Mouse (Mus musculus) embryo, embryonic 10.5 days (tissue): ENCODE results near the gene Morc1.

Source experiments
- DNase-seq: peaks from one replicate; pipeline ENCODE4 v3.0.0-alpha.2; 2015; ENCODE audit warnings: low spot score

Gene Morc1

DNA sequence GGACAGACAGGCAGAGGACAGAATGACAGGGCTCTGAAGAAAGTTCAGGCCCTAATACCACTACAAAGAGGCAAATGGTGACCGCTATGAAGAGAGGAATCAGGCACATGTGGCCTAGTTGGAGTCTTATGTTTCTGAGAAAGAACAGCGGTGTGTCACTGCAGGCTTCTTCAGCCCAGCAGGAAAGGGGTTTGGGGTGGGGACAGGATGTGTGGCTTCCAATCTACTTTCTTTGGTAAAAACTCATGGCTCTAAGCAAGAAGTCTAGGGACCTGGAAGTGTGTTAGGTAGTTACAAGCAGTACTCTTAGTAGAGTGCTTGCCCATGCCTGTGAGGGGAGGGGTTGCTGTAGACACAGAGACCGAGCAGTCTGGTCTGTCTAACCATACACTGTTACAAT, 196.3 kb downstream of the Morc1 start:
- no peak for DNase-seq

DNA sequence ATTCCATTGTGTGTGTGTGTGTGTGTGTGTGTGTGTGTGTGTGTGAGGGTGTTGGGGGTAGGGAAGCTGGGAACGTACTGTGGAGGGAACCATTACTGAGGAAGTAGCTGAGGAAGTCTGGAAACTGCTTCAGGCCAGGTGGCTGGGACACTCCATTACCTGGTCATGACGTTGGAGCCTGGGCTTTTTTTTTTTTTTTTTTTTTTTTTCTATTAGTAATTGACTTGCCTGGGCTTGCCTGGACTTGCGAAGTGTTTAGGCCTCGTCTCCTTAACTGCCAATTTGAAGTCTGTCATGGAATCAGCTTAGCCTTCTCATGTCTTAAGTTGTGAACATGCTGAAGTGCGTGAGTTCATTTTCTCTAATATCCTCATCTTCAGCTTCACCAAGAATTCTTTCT, 198.7 kb downstream of the Morc1 start:
- DNase-seq = no peak

DNA sequence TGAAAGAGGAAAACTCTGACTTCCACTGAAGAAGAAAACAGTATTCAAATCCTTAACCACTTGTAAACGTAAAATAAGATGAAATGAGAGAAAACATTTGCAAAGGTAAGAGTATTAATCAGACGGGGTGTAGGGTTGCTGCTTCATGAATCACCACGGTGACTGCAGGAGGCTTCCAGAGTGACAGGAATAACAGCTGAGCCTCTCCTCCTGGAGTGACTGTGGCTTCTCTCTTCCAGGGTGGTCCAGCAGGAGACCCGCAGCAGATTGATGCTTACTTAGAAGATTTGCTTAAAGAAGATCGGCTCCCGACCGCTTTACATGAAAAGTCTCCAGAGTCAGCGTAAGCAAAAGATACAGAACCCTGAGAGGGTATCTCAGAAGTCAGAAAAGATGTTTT, 199.4 kb downstream of the Morc1 start:
- DNase-seq = peak; percentile 20

DNA sequence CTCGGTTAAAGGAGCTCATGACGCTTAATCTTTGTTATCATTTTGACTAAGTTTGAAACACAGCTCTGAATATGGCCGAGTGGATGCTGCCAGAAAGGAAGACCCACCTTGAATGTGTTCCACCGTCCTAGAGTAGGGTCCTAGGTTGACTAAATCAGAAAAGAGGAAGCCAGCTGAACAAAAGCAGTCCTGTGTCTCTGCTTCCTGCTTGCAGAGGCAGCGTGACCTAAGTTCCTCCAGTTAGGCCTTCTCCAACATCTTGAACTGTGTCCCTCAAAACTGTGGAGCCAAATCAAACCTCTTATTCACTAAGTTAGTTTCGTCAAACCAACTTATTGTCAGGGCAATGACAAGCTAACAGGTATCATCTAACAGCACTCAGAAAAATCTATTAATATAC, 201.3 kb downstream of the Morc1 start:
- no peak for DNase-seq

DNA sequence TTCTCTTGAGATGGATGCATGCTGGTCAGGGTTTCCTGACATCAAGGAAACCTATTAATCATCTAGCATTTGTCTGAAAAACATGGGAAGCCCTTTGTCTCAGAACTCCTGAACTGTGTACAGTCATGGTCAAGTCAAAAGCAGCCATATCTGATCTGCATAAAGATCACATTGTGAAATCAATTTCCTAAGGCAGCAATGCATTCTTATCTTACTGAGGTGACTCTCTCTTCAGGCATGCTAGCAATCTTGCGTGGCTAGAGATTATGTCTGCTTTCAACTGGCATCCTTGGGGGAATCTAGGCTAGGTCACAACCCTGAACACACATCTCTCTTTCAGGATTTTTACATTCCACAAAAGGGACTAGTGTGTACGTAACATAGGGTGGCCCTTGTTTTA, 215.2 kb downstream of the Morc1 start:
- DNase-seq = no peak

DNA sequence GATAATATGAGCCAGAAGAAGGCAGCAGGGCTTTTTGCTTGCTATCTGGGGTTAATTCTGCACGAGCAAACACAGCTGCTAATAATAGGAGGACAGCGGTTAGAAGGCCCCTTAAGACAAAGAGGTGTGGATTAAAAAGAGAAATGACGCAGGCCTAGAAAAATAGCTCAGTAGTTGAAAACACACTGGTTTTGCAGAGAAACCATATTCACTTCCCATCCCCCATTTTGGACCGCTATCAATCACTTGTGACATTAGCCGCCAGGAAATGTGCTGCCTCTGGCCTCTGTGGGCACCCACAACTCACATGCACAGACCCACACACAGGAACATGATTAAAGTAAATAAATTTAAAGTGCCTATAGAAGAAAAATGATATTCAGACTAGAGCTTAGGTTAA, 240.7 kb downstream of the Morc1 start:
- peak; percentile 44 for DNase-seq

DNA sequence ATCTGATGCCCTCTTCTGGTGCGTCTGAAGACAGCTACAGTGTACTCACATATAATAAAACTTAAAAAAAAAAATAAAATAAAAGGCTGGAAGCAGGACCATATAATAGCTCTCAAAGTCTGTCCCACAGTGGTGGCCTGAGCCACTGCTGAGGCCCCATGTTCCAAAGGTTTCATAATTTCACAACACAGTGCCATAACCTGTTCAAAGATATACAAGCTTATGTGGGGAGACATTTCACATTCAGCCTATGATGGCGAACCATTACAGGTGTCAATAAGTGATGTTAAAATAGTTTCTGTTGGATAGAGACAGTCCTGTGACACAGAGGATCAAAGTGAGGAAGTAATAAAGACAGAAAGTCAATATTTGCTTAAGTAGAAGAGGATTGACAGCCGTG, 241.6 kb downstream of the Morc1 start:
- no peak for DNase-seq

DNA sequence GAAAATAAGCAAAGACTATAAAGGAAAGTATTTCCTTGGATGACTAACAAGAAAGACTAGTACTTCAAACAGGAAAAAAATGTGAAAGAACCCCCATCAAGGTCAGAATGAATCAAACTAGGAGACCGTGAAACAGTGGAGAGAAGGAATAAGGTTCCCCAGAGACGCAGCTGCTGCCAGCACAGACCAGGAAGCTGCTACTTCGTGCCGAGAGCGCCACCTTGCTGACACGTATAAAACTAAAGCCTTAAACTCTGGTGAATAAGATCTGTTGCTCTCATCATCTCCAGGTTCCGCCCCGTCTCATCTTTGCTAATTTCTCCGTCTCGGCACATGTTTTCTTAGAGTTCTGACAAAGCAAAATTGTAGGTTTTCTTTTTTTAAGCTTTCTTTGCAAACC, 244.6 kb downstream of the Morc1 start:
- peak; percentile 90 for DNase-seq

DNA sequence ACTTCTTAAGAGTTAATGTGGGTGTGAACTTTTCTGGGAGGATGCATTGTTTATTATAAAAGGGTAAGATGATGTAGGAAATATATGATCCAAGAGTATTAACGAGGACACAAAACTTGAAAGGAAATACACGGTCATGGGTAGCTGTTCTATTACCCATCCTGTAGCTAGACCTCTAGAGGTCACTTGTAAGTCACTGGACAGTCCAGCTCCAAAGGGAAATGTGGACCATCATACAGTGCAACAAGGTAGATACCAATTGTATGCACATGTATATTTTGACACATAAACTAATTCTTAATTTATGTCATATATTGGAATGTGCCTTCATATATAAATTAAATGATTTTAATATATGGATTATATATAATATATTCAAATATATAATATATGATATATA, 245.2 kb downstream of the Morc1 start:
- no peak for DNase-seq

DNA sequence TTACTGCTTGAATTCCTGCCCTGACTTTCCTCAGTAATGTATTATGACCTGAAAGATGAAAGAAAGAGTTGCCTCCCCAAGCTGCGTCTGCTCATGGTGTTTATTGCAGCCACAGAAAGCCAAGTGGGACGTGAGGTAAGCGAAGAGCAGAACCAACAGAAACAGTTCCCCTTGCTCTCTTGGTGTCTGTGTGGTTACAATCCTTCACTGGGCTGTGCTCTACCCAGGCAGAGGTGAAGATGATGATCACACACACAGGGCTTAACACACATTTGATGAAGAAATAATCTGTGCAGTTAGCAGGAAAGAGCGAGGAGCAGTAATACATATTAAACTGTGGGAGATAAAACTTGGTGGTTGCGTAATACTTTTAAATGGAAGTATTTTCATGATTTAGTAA, 246.3 kb downstream of the Morc1 start:
- no peak for DNase-seq

DNA sequence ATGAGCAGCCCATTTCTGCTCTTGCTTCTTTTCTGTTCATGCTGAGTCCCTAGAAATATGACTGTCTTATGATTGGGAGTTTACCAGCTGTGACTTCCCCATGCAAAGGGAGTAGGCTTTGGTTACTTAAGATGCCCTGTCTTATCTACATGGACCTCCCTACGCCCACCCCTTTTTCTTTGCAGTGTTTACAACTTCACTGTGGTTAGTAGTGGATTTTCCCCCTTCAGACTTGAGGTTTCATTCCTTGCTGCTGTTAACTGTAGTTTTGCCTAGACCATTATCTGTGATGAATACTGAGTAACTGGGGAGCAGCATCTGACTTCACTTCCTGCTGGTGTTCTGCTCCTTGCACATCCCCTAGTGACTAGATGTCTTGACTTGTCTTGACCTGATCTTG, 247.0 kb downstream of the Morc1 start:
- no peak for DNase-seq
